Mouse (Mus musculus) thymus, postnatal 14 days (tissue): ENCODE measurements around the gene Olfr1475.
"Not testable (repeated sequence)": the region's sequence is repeated elsewhere in the genome, so short reads cannot be mapped to it uniquely, and the experiment has no call there.

Source experiments
- DNase-seq: peaks from one replicate; pipeline ENCODE4 v3.0.0; 2021

Olfr1475 gene

GRCm38 (mm10) chr19:13480096-13480495 is at the start of gene Olfr1475:
Olfr1475 (minus strand) TSS chr19:13480196.
- DNase-seq = no peak

- DNase-seq = no peak
Observed at GRCm38 (mm10) chr19:13527613-13528012, 47.6 kb upstream of the Olfr1475 start, which contains the start of gene Olfr1480. Olfr1480 (plus strand) TSS chr19:13527913.

GRCm38 (mm10) chr19:13500246-13500645 is 20.2 kb upstream of the Olfr1475 start, which contains the start of gene Olfr1477:
Olfr1477 (plus strand) TSS chr19:13500546.
- DNase-seq = no peak

- not testable (repeated sequence) for DNase-seq
Observed at GRCm38 (mm10) chr19:13469265-13469664, 10.7 kb downstream of the Olfr1475 start, which contains the start of gene Olfr1474. Olfr1474 (plus strand) TSS chr19:13469565.

- no peak for DNase-seq
Observed at GRCm38 (mm10) chr19:13455986-13456385, 24.0 kb downstream of the Olfr1475 start, which contains the start of gene Olfr1472. Olfr1472 (minus strand) TSS chr19:13456086.

- not testable (repeated sequence) for DNase-seq
Observed at GRCm38 (mm10) chr19:13443109-13443508, 36.9 kb downstream of the Olfr1475 start, which contains the start of gene Olfr1471. Olfr1471 (plus strand) TSS chr19:13443409.
